In genomic region chr1:142624303-142624702, GRCm38 (mm10) we compare ENCODE assay signal across 24 mouse cellular contexts.
DNase-seq lines count a peak whose midpoint lies in the region; ATAC-seq and TF ChIP-seq lines count a peak whose summit lies in the region.
"Had no signal": no experiment of that assay in that cellular context is flagged by ENCODE, and none has a peak within 500 bp of the region (broad histone marks: within the 10 kb centered on the region; RNA-seq: fewer than 3 reads in every experiment).

No protein-coding gene starts in this region.

- H3K9me3 ChIP-seq in kidney, embryonic 14.5 days (ENCODE audit: control insufficient read depth, low read length): no peaks in the 10 kb centered on the region
- H3K9me3 ChIP-seq in kidney, postnatal 0 days (replicated peaks; ENCODE audit: low read length): no peaks in the 10 kb centered on the region
- H3K9me3 ChIP-seq in kidney, embryonic 15.5 days (replicated peaks): no peaks in the 10 kb centered on the region
- H3K9me3 ChIP-seq: embryonic facial prominence, embryonic 15.5 days; forebrain, embryonic 12.5 days; heart, embryonic 10.5 days; hindbrain, embryonic 12.5 days had no signal

- H3K4me2 ChIP-seq in kidney, embryonic 14.5 days (replicated peaks; ENCODE audit: low read depth, low read length): no peak overlapping the region
- H3K4me2 ChIP-seq in kidney, postnatal 0 days (ENCODE audit: low read length): no peak overlapping the region
- no peak overlapping the region for H3K4me2 ChIP-seq in kidney, embryonic 15.5 days
- H3K4me2 ChIP-seq: embryonic facial prominence, embryonic 15.5 days; forebrain, embryonic 12.5 days; hindbrain, embryonic 12.5 days had no signal

- no peak overlapping the region for H3K9ac ChIP-seq in kidney, embryonic 14.5 days (ENCODE audit: low read depth, low read length)
- H3K9ac ChIP-seq in kidney, postnatal 0 days (ENCODE audit: low read depth, low read length): no peak overlapping the region
- H3K9ac ChIP-seq in kidney, embryonic 15.5 days: no peak overlapping the region
- H3K9ac ChIP-seq: embryonic facial prominence, embryonic 15.5 days; forebrain, embryonic 12.5 days; forebrain, postnatal 0 days; hindbrain, embryonic 12.5 days had no signal

- DNase-seq in kidney, adult 11 months: peak; percentile 48
- peak; percentile 2 for DNase-seq in kidney, postnatal 0 days (ENCODE audit: low spot score)
- peak; percentile 6 for DNase-seq in brain, adult 2 months (ENCODE audit: low read depth, low spot score)
- DNase-seq in kidney, postnatal 36 days: peak; percentile 43 to 86
- DNase-seq: adrenal gland, adult 8-10 months; adrenal gland, postnatal 36 days; cerebellum, adult 11-12 months; cerebellum, adult 9-10 months; cerebellum, postnatal 25 days; forebrain, postnatal 0 days; gastrocnemius, postnatal 36 days; heart, adult 11 months; heart, postnatal 10 days; heart, postnatal 4 days had no signal

- TF ChIP-seq CTCF in kidney, postnatal 0 days (IDR thresholded peaks at IDR 0.05; ENCODE audit: low read depth): no peak

- whole genome bisulfite sequencing in kidney, embryonic 14.5 days: 62% methylated on average over 4 of the region's 4 CpGs
- WGBS in kidney, postnatal 0 days: 34% methylated on average over 4 of the region's 4 CpGs
- 55% methylated on average over 4 of the region's 4 CpGs for WGBS in kidney, embryonic 15.5 days

- H3K36me3 ChIP-seq in kidney, embryonic 14.5 days (ENCODE audit: control insufficient read depth, insufficient read depth, low read length): no peaks in the 10 kb centered on the region
- no peaks in the 10 kb centered on the region for H3K36me3 ChIP-seq in kidney, postnatal 0 days (ENCODE audit: insufficient read depth, low read length)
- no peaks in the 10 kb centered on the region for H3K36me3 ChIP-seq in kidney, embryonic 15.5 days
- H3K36me3 ChIP-seq: embryonic facial prominence, embryonic 15.5 days; forebrain, embryonic 12.5 days; heart, embryonic 10.5 days; hindbrain, embryonic 12.5 days had no signal

- no peak for ATAC-seq in kidney, embryonic 14.5 days (ENCODE audit: low FRiP score, low TSS enrichment)
- ATAC-seq in kidney, postnatal 0 days (replicated peaks; ENCODE audit: low FRiP score, low read depth): no peak
- no peak for ATAC-seq in kidney, embryonic 15.5 days (replicated peaks; ENCODE audit: low FRiP score)
- no peak for ATAC-seq in erythroblast, adult 5-6 weeks (replicated peaks; ENCODE audit: low FRiP score, poor library complexity, severe bottlenecking)
- ATAC-seq: forebrain, postnatal 0 days; hindbrain, embryonic 16.5 days; inflammation-experienced regulatory T-cells, adult 6 months had no signal

- no peaks in the 10 kb centered on the region for H3K4me1 ChIP-seq in kidney, embryonic 14.5 days (ENCODE audit: control insufficient read depth, insufficient read depth, low read length)
- H3K4me1 ChIP-seq in kidney, postnatal 0 days (replicated peaks; ENCODE audit: insufficient read depth, low read length): no peaks in the 10 kb centered on the region
- no peaks in the 10 kb centered on the region for H3K4me1 ChIP-seq in kidney, embryonic 15.5 days
- H3K4me1 ChIP-seq: embryonic facial prominence, embryonic 15.5 days; forebrain, embryonic 12.5 days; heart, embryonic 10.5 days; hindbrain, embryonic 12.5 days had no signal

- no peak overlapping the region for H3K27ac ChIP-seq in kidney, embryonic 14.5 days (ENCODE audit: low read depth, low read length)
- H3K27ac ChIP-seq in kidney, postnatal 0 days: no peak overlapping the region
- H3K27ac ChIP-seq in kidney, embryonic 15.5 days: no peak overlapping the region
- H3K27ac ChIP-seq: embryonic facial prominence, embryonic 15.5 days; forebrain, embryonic 12.5 days; heart, embryonic 10.5 days; hindbrain, embryonic 12.5 days had no signal

- H3K4me3 ChIP-seq in kidney, embryonic 14.5 days (ENCODE audit: low read length): no peak overlapping the region
- no peak overlapping the region for H3K4me3 ChIP-seq in kidney, postnatal 0 days (replicated peaks; ENCODE audit: low read depth, low read length)
- H3K4me3 ChIP-seq in kidney, embryonic 15.5 days (replicated peaks): no peak overlapping the region
- H3K4me3 ChIP-seq: embryonic facial prominence, embryonic 15.5 days; forebrain, embryonic 12.5 days; heart, embryonic 10.5 days; hindbrain, embryonic 12.5 days had no signal

- H3K27me3 ChIP-seq in kidney, embryonic 14.5 days (ENCODE audit: control insufficient read depth, insufficient read depth, low read length): no peaks in the 10 kb centered on the region
- H3K27me3 ChIP-seq in kidney, postnatal 0 days (ENCODE audit: insufficient read depth, low read length): no peaks in the 10 kb centered on the region
- H3K27me3 ChIP-seq in kidney, embryonic 15.5 days: no peaks in the 10 kb centered on the region
- H3K27me3 ChIP-seq: CH12.LX; embryonic facial prominence, embryonic 15.5 days; forebrain, embryonic 12.5 days; hindbrain, embryonic 12.5 days had no signal

Comparison
In these comparisons a context has a peak if more than half of its experiments do, and no peak if none do; other contexts are left out.
1. DNase-seq: peak in every context shown above with its lines; median percentile 64 in kidney, postnatal 36 days; 48 in kidney, adult 11 months; 6 in brain, adult 2 months; 2 in kidney, postnatal 0 days.